In the genomic region with DNA sequence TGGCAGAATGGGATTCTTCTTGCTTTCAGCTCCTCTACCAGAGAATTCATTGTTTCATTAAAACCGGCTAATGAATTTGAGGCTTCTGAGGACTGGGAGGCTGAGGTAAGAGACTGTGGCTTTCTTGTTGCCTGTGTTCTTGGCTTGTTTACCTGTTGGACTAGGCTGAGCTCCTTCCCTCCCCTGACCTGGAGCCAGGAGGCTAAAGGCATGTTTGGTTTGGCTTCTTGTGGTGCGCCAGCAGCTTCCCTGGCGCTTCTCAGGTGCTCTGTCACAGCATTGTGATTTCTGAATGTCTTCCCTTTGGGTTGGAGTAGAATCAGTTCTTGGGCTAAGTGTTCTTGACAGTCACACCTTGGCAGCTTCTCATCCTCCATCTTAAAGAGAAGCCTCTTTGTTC, we compare ENCODE assay signal across 23 mouse cellular contexts.
DNase-seq lines count a peak whose midpoint lies in the region; ATAC-seq lines count a peak whose summit lies in the region.
"Had no signal": no experiment of that assay in that cellular context is flagged by ENCODE, and none has a peak within 500 bp of the region (broad histone marks: within the 10 kb centered on the region; RNA-seq: fewer than 3 reads in every experiment).

No protein-coding gene starts in this region.

- no peaks in the 10 kb centered on the region for H3K27me3 ChIP-seq in kidney, embryonic 15.5 days
- H3K27me3 ChIP-seq: embryonic facial prominence, embryonic 12.5 days; forebrain, embryonic 12.5 days; heart, embryonic 12.5 days had no signal

- H3K9me3 ChIP-seq in kidney, embryonic 15.5 days (replicated peaks): no peaks in the 10 kb centered on the region
- H3K9me3 ChIP-seq: embryonic facial prominence, embryonic 12.5 days; forebrain, embryonic 12.5 days; G1E; heart, embryonic 12.5 days; hindbrain, embryonic 10.5 days had no signal

- peak; percentile 25 for DNase-seq in cerebellum, adult 11-12 months
- no peak for DNase-seq in cerebellum, adult 9-11 months
- DNase-seq in kidney, adult 11 months: peak; percentile 46
- peak; percentile 37 for DNase-seq in kidney, adult 9 months
- no peak for DNase-seq in kidney, postnatal 4 days
- peak; percentile 58 for DNase-seq in gonadal fat pad, adult 2 months (ENCODE audit: low read depth)
- no peak for DNase-seq in embryo, embryonic 9.5 days (ENCODE audit: extremely low spot score)
- DNase-seq: adrenal gland, adult 8-10 months; adrenal gland, postnatal 36 days; B cell, adult 2 months; cerebellum, adult 11 months; embryo, embryonic 11 days; gastrocnemius, postnatal 10 days; heart, adult 2 months had no signal

- no peaks in the 10 kb centered on the region for H3K36me3 ChIP-seq in kidney, embryonic 15.5 days
- H3K36me3 ChIP-seq: embryonic facial prominence, embryonic 12.5 days; forebrain, embryonic 12.5 days; G1E; heart, embryonic 12.5 days; hindbrain, embryonic 10.5 days had no signal

- H3K4me2 ChIP-seq in kidney, embryonic 15.5 days: no peak overlapping the region
- H3K4me2 ChIP-seq: embryonic facial prominence, embryonic 12.5 days; forebrain, embryonic 12.5 days; heart, embryonic 12.5 days; hindbrain, embryonic 14.5 days had no signal

- H3K27ac ChIP-seq in kidney, embryonic 15.5 days: no peak overlapping the region
- H3K27ac ChIP-seq: embryonic facial prominence, embryonic 12.5 days; forebrain, embryonic 12.5 days; heart, adult 2 months; hindbrain, embryonic 10.5 days; hindbrain, embryonic 14.5 days had no signal

- WGBS in kidney, embryonic 15.5 days: 86% methylated on average over 3 of the region's 3 CpGs

- no peak overlapping the region for H3K9ac ChIP-seq in kidney, embryonic 15.5 days
- H3K9ac ChIP-seq: embryonic facial prominence, embryonic 12.5 days; forebrain, embryonic 12.5 days; heart, embryonic 12.5 days; hindbrain, embryonic 14.5 days had no signal

- H3K4me1 ChIP-seq in kidney, embryonic 15.5 days: no peaks in the 10 kb centered on the region
- H3K4me1 ChIP-seq: embryonic facial prominence, embryonic 12.5 days; forebrain, embryonic 12.5 days; heart, embryonic 12.5 days; hindbrain, embryonic 10.5 days had no signal

- no peak overlapping the region for H3K4me3 ChIP-seq in kidney, embryonic 15.5 days (replicated peaks)
- H3K4me3 ChIP-seq: embryonic facial prominence, embryonic 12.5 days; forebrain, embryonic 12.5 days; heart, adult 2 months; heart, embryonic 12.5 days; hindbrain, embryonic 10.5 days had no signal

- ATAC-seq in kidney, embryonic 15.5 days (replicated peaks; ENCODE audit: low FRiP score): no peak
- ATAC-seq: CD4-positive, CD25-positive, alpha-beta regulatory T cell, adult 4 months; forebrain, embryonic 16.5 days had no signal

Comparison
In these comparisons a context has a peak if more than half of its experiments do, and no peak if none do; other contexts are left out.
1. DNase-seq: peak in cerebellum, adult 11-12 months (single experiment), kidney, adult 11 months (single experiment), kidney, adult 9 months (single experiment) and gonadal fat pad, adult 2 months (single experiment); none in cerebellum, adult 9-11 months (single experiment), kidney, postnatal 4 days (0 of 2) and embryo, embryonic 9.5 days (single experiment).